Mouse (Mus musculus) MEL (cell line): ENCODE measurements around the gene Rnf149. TPM values are rescaled to one million over a fixed set of nuclear protein-coding genes. Genes with fewer than 3 reads are reported as not detected.

Source experiments
- DNase-seq: peaks from one replicate; pipeline ENCODE4 v3.0.0; 2011; ENCODE audit warnings: low read depth, low spot score
- H3K27ac ChIP-seq: 2 replicates; pipeline ENCODE4 v1.5.1; 2012; ENCODE audit warnings: low read depth, mild to moderate bottlenecking, control low read depth, low read length, moderate library complexity; ENCODE audit not compliant: control insufficient read depth
- H3K27me3 ChIP-seq, 2 experiments: fragments of 150-350 bp in 1 of 2; sonication (generic) in 1 of 2; 2 replicates each; pipeline ENCODE4 v1.6.1; 2012; ENCODE audit warnings: low read length in 2 of 2, mild to moderate bottlenecking in 2 of 2, improper control_type of control experiment in 1 of 2, moderate library complexity in 1 of 2; ENCODE audit not compliant: insufficient read depth in 2 of 2, control insufficient read depth in 1 of 2
- H3K36me3 ChIP-seq, 2 experiments: 2 replicates each; pipeline ENCODE4 v1.6.1; 2012 to 2014; ENCODE audit warnings: low read length in 2 of 2, improper control_type of control experiment in 1 of 2, inconsistent platforms in 1 of 2, mild to moderate bottlenecking in 1 of 2; ENCODE audit not compliant: insufficient read depth in 2 of 2, control insufficient read depth in 1 of 2
- H3K4me1 ChIP-seq, 2 experiments: fragments of 150-350 bp in 1 of 2; sonication (generic) in 1 of 2; 2 replicates each; pipeline ENCODE4 v1.6.1; 2012; ENCODE audit warnings: low read length in 2 of 2, improper control_type of control experiment in 1 of 2, mild to moderate bottlenecking in 1 of 2; ENCODE audit not compliant: insufficient read depth in 2 of 2, control insufficient read depth in 1 of 2
- H3K4me3 ChIP-seq, 2 experiments: fragments of 150-350 bp in 1 of 2; sonication (generic) in 1 of 2; 2 replicates each; pipeline ENCODE4 v1.5.1; 2012; ENCODE audit warnings: low read depth in 2 of 2, low read length in 2 of 2, mild to moderate bottlenecking in 2 of 2, moderate library complexity in 2 of 2, control low read depth in 1 of 2, improper control_type of control experiment in 1 of 2; ENCODE audit not compliant: control insufficient read depth in 1 of 2, insufficient read depth in 1 of 2
- H3K79me2 ChIP-seq: 2 replicates; pipeline ENCODE4 v1.6.1; 2012; ENCODE audit warnings: mild to moderate bottlenecking, low read length, moderate library complexity; ENCODE audit not compliant: control insufficient read depth, poor library complexity, insufficient read depth
- H3K9ac ChIP-seq: 2 replicates; pipeline ENCODE4 v1.6.1; 2012; ENCODE audit warnings: low read depth, mild to moderate bottlenecking, control low read depth, low read length, moderate library complexity; ENCODE audit not compliant: control insufficient read depth, poor library complexity, severe bottlenecking
- H3K9me3 ChIP-seq: fragments of 150-350 bp; sonication (generic); replicated peaks from 2 replicates; pipeline ENCODE4 v1.6.1; 2012; ENCODE audit warnings: mild to moderate bottlenecking, low read length, improper control_type of control experiment, moderate library complexity; ENCODE audit not compliant: insufficient read depth
- BHLHE40 ChIP-seq: IDR thresholded peaks from 2 replicates; pipeline ENCODE4 v1.6.1; 2012; ENCODE audit warnings: low read depth, mild to moderate bottlenecking, inconsistent platforms, low read length, improper control_type of control experiment, borderline replicate concordance
- CHD1 ChIP-seq: IDR thresholded peaks from 2 replicates; pipeline ENCODE4 v1.6.1; 2012; ENCODE audit warnings: low read depth, mild to moderate bottlenecking, inconsistent platforms, low read length, improper control_type of control experiment
- CHD2 ChIP-seq: IDR thresholded peaks from 2 replicates; pipeline ENCODE4 v1.6.1; 2011; ENCODE audit warnings: low read length, improper control_type of control experiment
- CTCF ChIP-seq, 3 experiments: IDR thresholded peaks in 2 of 3; conservative IDR thresholded peaks in 1 of 3; 2 replicates each; pipeline ENCODE4 v1.5.1; 2011 to 2012; ENCODE audit warnings: low read length in 3 of 3, low read depth in 2 of 3, mild to moderate bottlenecking in 2 of 3, improper control_type of control experiment in 1 of 3, inconsistent platforms in 1 of 3, mixed read lengths in 1 of 3, moderate library complexity in 1 of 3; ENCODE audit not compliant: control insufficient read depth in 1 of 3, insufficient read depth in 1 of 3, poor library complexity in 1 of 3, severe bottlenecking in 1 of 3
- E2F4 ChIP-seq: IDR thresholded peaks from 2 replicates; pipeline ENCODE4 v1.6.1; 2011; ENCODE audit warnings: low read depth, low read length, improper control_type of control experiment, borderline replicate concordance
- ELF1 ChIP-seq: IDR thresholded peaks from 2 replicates; pipeline ENCODE4 v1.6.1; 2014; ENCODE audit warnings: low read depth, mild to moderate bottlenecking, inconsistent platforms, low read length, improper control_type of control experiment, moderate library complexity
- EP300 ChIP-seq, 2 experiments: IDR thresholded peaks; 2 replicates each; pipeline ENCODE4 v1.6.1; 2011; ENCODE audit warnings: improper control_type of control experiment in 2 of 2, low read length in 2 of 2, low read depth in 1 of 2, mild to moderate bottlenecking in 1 of 2
- ETS1 ChIP-seq: IDR thresholded peaks from 2 replicates; pipeline ENCODE4 v1.6.1; 2012; ENCODE audit warnings: low read depth, mild to moderate bottlenecking, inconsistent platforms, low read length, improper control_type of control experiment, moderate library complexity
- GATA1 ChIP-seq: IDR thresholded peaks from 2 replicates; pipeline ENCODE4 v1.6.1; 2011; ENCODE audit warnings: low read depth, low read length, improper control_type of control experiment
- JUND ChIP-seq: IDR thresholded peaks from 2 replicates; pipeline ENCODE4 v1.6.1; 2011; ENCODE audit warnings: low read depth, mild to moderate bottlenecking, improper control_type of control experiment, low read length
- KAT2A ChIP-seq: conservative IDR thresholded peaks from 2 replicates; pipeline ENCODE4 v1.6.1; 2012; ENCODE audit warnings: low read depth, low read length, improper control_type of control experiment, inconsistent platforms
- MAFK ChIP-seq: IDR thresholded peaks from 2 replicates; pipeline ENCODE4 v1.6.1; 2011; ENCODE audit warnings: low read depth, mild to moderate bottlenecking, low read length, improper control_type of control experiment, borderline replicate concordance
- MAZ ChIP-seq: IDR thresholded peaks from 2 replicates; pipeline ENCODE4 v1.6.1; 2012; ENCODE audit warnings: low read depth, mild to moderate bottlenecking, inconsistent platforms, low read length, improper control_type of control experiment
- MYB ChIP-seq: IDR thresholded peaks from 2 replicates; pipeline ENCODE4 v1.6.1; 2011; ENCODE audit warnings: mild to moderate bottlenecking, low read depth, low read length, improper control_type of control experiment
- MYC ChIP-seq: IDR thresholded peaks from 2 replicates; pipeline ENCODE4 v1.6.1; 2011; ENCODE audit warnings: low read depth, mild to moderate bottlenecking, low read length, improper control_type of control experiment, moderate library complexity
- NELFE ChIP-seq: IDR thresholded peaks from 2 replicates; pipeline ENCODE4 v1.6.1; 2011; ENCODE audit warnings: low read depth, low read length, improper control_type of control experiment
- POLR2AphosphoS2 ChIP-seq: IDR thresholded peaks from 2 replicates; pipeline ENCODE4 v1.6.1; 2011; ENCODE audit warnings: low read length, improper control_type of control experiment
- POLR2AphosphoS5 ChIP-seq: IDR thresholded peaks from 2 replicates; pipeline ENCODE4 v1.6.1; 2012; ENCODE audit warnings: low read depth, borderline replicate concordance, mild to moderate bottlenecking, inconsistent platforms, low read length, moderate library complexity, mixed read lengths
- RAD21 ChIP-seq: IDR thresholded peaks from 2 replicates; pipeline ENCODE4 v1.6.1; 2011; ENCODE audit warnings: mild to moderate bottlenecking, low read depth, low read length, improper control_type of control experiment
- SIN3A ChIP-seq: IDR thresholded peaks from 2 replicates; pipeline ENCODE4 v1.6.1; 2012; ENCODE audit warnings: low read length, improper control_type of control experiment, inconsistent platforms
- SMC3 ChIP-seq: IDR thresholded peaks from 2 replicates; pipeline ENCODE4 v1.6.1; 2011; ENCODE audit warnings: low read depth, low read length, improper control_type of control experiment
- TAL1 ChIP-seq: IDR thresholded peaks from 2 replicates; pipeline ENCODE4 v1.6.1; 2012; ENCODE audit warnings: mild to moderate bottlenecking, inconsistent platforms, low read length, moderate library complexity, mixed read lengths
- TBP ChIP-seq: IDR thresholded peaks from 2 replicates; pipeline ENCODE4 v1.8.0; 2011; ENCODE audit warnings: low read depth, low read length, improper control_type of control experiment
- TCF12 ChIP-seq: IDR thresholded peaks from 2 replicates; pipeline ENCODE4 v1.6.1; 2014; ENCODE audit warnings: low read depth, mild to moderate bottlenecking, inconsistent platforms, low read length, improper control_type of control experiment, moderate library complexity
- USF1 ChIP-seq: IDR thresholded peaks from 2 replicates; pipeline ENCODE4 v1.6.1; 2014; ENCODE audit warnings: low read depth, mild to moderate bottlenecking, inconsistent platforms, low read length, improper control_type of control experiment, moderate library complexity
- USF2 ChIP-seq, 2 experiments: IDR thresholded peaks; 2 replicates each; pipeline ENCODE4 v1.6.1; 2011 to 2012; ENCODE audit warnings: improper control_type of control experiment in 2 of 2, low read length in 2 of 2, borderline replicate concordance in 1 of 2, inconsistent platforms in 1 of 2, low read depth in 1 of 2, mild to moderate bottlenecking in 1 of 2; ENCODE audit not compliant: insufficient read depth in 1 of 2
- ZKSCAN1 ChIP-seq: IDR thresholded peaks from 2 replicates; pipeline ENCODE4 v1.6.1; 2012; ENCODE audit warnings: low read depth, mild to moderate bottlenecking, inconsistent platforms, low read length, improper control_type of control experiment, moderate library complexity
- polyA plus RNA-seq, 2 experiments: library from polyadenylated mRNA; stranded (reverse) in 1 of 2; unstranded in 1 of 2; fragments of >175 nt in 1 of 2; fragments of >200 nt in 1 of 2; gene quantifications; 2 replicates each; pipeline versions ENCODE4 v1.2.1 to v1.2.4; 2012; ENCODE audit warnings: low replicate concordance in 2 of 2, low read depth in 1 of 2; ENCODE audit not compliant: insufficient read length in 2 of 2, insufficient read depth in 1 of 2, missing spikeins in 1 of 2
- total RNA-seq: library from RNA; depleted of rRNA; stranded (reverse); fragments of 300-350 nt; gene quantifications from 2 replicates; pipeline ENCODE4 v1.2.3, GENCODE M21; 2012

Gene Rnf149
- total and polyA plus RNA-seq, 3 experiments, result 37.1 to 46.4 TPM; not detected in 1

DNA sequence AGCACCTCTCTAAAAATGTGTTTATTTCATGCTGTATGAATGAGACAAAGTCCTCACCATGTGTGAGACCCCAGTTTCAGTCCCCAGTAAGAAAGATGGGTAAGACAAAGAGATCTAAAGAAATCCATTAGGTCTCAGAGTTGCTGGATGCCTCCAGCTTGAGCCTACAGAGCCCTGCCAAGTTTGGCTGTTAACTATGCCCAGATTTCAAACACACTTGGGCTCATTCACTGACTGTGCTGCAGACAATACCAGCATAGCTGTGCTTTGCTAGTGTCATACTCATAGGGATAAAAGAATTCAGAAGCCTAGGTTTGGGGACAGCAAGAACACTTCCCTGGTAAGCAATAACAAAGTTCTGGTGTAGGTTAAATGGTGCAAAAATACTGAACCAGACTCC is 9.1 kb downstream of the Rnf149 start:
- peaks cover 48% of the 10 kb centered on the region for H3K79me2 ChIP-seq
- no peaks in the 10 kb centered on the region for H3K4me1 ChIP-seq
- no peak for DNase-seq
- TF ChIP-seq SMC3 (no peak), CTCF (IDR thresholded peaks at IDR 0.05 in 2 of 3, conservative IDR thresholded peaks at IDR 0.05 in 1 of 3; ENCODE audit: control insufficient read depth in 1 of 3, insufficient read depth in 1 of 3, low read depth in 2 of 3, low read length in 3 of 3, poor library complexity in 1 of 3, severe bottlenecking in 1 of 3) (no peak), TBP (no peak), KAT2A (no peak), JUND (no peak), MYB (no peak), SIN3A (no peak), CHD1 (no peak), ETS1 (no peak), MYC (no peak), ELF1 (no peak), ZKSCAN1 (no peak), RAD21 (no peak), E2F4 (no peak)
- TF ChIP-seq, all 39 proteins: peak for 0
- Histone ChIP-seq H3K4me3 (no peak overlapping the region), H3K27me3 (no peaks in the 10 kb centered on the region), H3K9me3 (no peaks in the 10 kb centered on the region), H3K36me3 (peaks cover 8 to 20% of the 10 kb centered on the region in 2 experiments), H3K27ac (no peak overlapping the region), H3K9ac (no peak overlapping the region)

DNA sequence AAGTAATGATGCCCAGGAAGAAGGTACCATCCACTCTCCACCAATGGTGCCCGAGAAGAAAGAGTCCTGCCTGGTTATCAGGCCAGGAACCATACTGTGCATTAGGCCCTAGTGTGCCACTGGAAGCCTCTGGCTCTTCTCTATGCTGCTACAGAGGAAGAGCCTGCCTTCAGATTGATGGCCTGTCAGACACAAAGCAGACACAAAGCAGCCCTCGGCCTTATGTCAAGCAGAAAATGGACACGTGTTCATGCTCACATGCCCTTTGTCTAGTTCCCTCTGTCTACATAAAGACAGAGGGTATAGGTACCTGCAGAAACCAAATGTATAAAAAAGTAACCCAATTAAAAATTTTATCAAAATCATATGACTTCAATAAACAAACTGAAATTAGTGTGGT is 12.6 kb downstream of the Rnf149 start:
- H3K4me1 ChIP-seq, result no peaks in the 10 kb centered on the region
- no peak for TF ChIP-seq GATA1
- no peaks in the 10 kb centered on the region for H3K9me3 ChIP-seq
- no peak overlapping the region for H3K4me3 ChIP-seq
- H3K9ac ChIP-seq, result no peak overlapping the region
- H3K27me3 ChIP-seq, result no peaks in the 10 kb centered on the region
- no peak for DNase-seq
- peaks cover 30% of the 10 kb centered on the region for H3K79me2 ChIP-seq
- H3K36me3 ChIP-seq, result peaks cover 2 to 17% of the 10 kb centered on the region in 2 experiments; a peak in 3 of 4 replicates
- no peak overlapping the region for H3K27ac ChIP-seq

DNA sequence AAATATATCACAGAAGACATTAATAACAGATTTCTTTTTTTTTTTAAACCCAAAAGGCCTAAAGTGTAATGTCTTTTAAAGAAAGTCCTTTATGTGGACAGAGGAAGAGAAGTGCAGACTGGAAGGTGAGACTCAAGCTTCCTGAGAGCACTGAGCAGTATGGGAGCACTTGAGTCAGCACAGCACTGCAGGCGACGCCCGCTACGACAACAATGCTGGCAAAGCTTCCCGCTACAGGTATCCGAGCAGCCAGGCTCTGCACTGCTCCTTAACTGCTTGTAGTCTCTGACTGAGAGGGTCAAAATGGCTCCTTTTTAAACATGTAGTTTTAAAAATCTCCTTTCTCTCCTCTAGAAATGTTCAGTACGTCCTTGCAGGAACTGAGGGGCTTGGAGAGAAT is 14.0 kb downstream of the Rnf149 start:
- Histone ChIP-seq H3K27ac (no peak overlapping the region), H3K36me3 (peaks cover 2 to 24% of the 10 kb centered on the region in 2 experiments; a peak in 3 of 4 replicates), H3K27me3 (no peaks in the 10 kb centered on the region), H3K79me2 (peaks cover 18% of the 10 kb centered on the region), H3K4me1 (no peaks in the 10 kb centered on the region), H3K9ac (no peak overlapping the region), H3K9me3 (no peaks in the 10 kb centered on the region), H3K4me3 (no peak overlapping the region)
- DNase-seq, result no peak
- no peak for TF ChIP-seq EP300 (IDR thresholded peaks at IDR 0.05; ENCODE audit: low read depth in 1 of 2, low read length in 2 of 2)
- TF ChIP-seq MAZ, result no peak
- no peak for TF ChIP-seq NELFE
- no peak for TF ChIP-seq USF2 (IDR thresholded peaks at IDR 0.05; ENCODE audit: borderline replicate concordance in 1 of 2, insufficient read depth in 1 of 2, low read depth in 1 of 2, low read length in 2 of 2)
- TF ChIP-seq BHLHE40, result no peak
- TF ChIP-seq CHD2, result no peak
- no peak for TF ChIP-seq CTCF (IDR thresholded peaks at IDR 0.05 in 2 of 3, conservative IDR thresholded peaks at IDR 0.05 in 1 of 3; ENCODE audit: control insufficient read depth in 1 of 3, insufficient read depth in 1 of 3, low read depth in 2 of 3, low read length in 3 of 3, poor library complexity in 1 of 3, severe bottlenecking in 1 of 3)
- no peak for TF ChIP-seq ELF1
- TF ChIP-seq TAL1, result no peak
- no peak for TF ChIP-seq USF1
- no peak for TF ChIP-seq TBP
- no peak for TF ChIP-seq RAD21
- TF ChIP-seq TCF12, result no peak
- no peak for TF ChIP-seq POLR2AphosphoS5
- no peak for TF ChIP-seq POLR2AphosphoS2
- no peak for TF ChIP-seq MAFK
- no peak for TF ChIP-seq MYB
